Mouse (Mus musculus): Measurements from ENCODE around the gene Pde2a. TPM values are rescaled to one million over a fixed set of nuclear protein-coding genes. Genes with fewer than 3 reads are reported as not detected.

Gene Pde2a
- polyA plus RNA-seq, 1 experiment from 2014 or later, result 11.5 TPM

DNA sequence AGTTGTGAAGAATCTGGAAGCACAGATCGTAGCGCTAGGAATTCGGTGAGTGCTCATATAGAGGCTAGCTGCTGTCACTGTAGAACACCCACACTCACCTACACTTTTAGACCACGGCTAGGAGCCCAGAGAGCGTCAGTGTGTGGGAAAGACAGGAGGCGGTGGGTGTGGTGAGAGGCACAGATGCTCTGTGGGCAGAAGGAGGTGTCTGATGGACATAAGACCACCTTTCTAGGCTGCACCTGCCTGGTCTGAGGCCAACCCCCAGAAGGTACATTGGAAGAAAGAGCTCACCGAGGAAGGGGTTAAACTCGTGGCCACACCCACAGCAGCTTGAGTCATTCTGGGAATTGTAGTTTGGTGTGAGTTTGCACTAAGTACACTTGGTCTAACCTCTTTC lies 5.2 kb downstream of the Pde2a start:
- Histone ChIP-seq H3K4me2 (no peak overlapping the region), H3K36me3 (no peaks in the 10 kb centered on the region), H3K9me3 (no peaks in the 10 kb centered on the region), H3K4me1 (no peaks in the 10 kb centered on the region), H3K27ac (replicated peaks) (no peak overlapping the region), H3K27me3 (replicated peaks) (peaks cover 59% of the 10 kb centered on the region), H3K4me3 (no peak overlapping the region), H3K9ac (no peak overlapping the region)
- ATAC-seq (ENCODE audit: extremely low read depth, insufficient number of reproducible peaks, low FRiP score, low TSS enrichment), result no peak
- WGBS, result 53% methylated on average over 8 of the region's 8 CpGs

GRCm38 (mm10) chr7:101427736-101428135 lies 6.2 kb downstream of the Pde2a start:
- WGBS, result 8% methylated on average over 2 of the region's 2 CpGs
- H3K27me3 ChIP-seq (replicated peaks), result peaks cover 58% of the 10 kb centered on the region
- H3K9ac ChIP-seq, result no peak overlapping the region

GRCm38 (mm10) chr7:101435038-101435437 lies 13.5 kb downstream of the Pde2a start:
- Histone ChIP-seq H3K27ac (replicated peaks) (no peak overlapping the region), H3K27me3 (replicated peaks) (peaks cover 26% of the 10 kb centered on the region; the same call in 1 of the 2 replicates), H3K4me1 (no peaks in the 10 kb centered on the region), H3K4me2 (no peak overlapping the region), H3K4me3 (no peak overlapping the region), H3K36me3 (no peaks in the 10 kb centered on the region), H3K9me3 (no peaks in the 10 kb centered on the region), H3K9ac (no peak overlapping the region)
- no peak for ATAC-seq (ENCODE audit: extremely low read depth, insufficient number of reproducible peaks, low FRiP score, low TSS enrichment)
- WGBS, result 57% methylated on average over 6 of the region's 6 CpGs

More at GRCm38 (mm10) chr7:101427736-101428135, 6.2 kb downstream of the Pde2a start:
- Histone ChIP-seq H3K4me1 (no peaks in the 10 kb centered on the region), H3K4me2 (no peak overlapping the region), H3K9me3 (no peaks in the 10 kb centered on the region), H3K36me3 (no peaks in the 10 kb centered on the region), H3K4me3 (no peak overlapping the region), H3K27ac (replicated peaks) (no peak overlapping the region)
- ATAC-seq (ENCODE audit: extremely low read depth, insufficient number of reproducible peaks, low FRiP score, low TSS enrichment), result no peak

- no peak overlapping the region for H3K9ac ChIP-seq
- H3K9me3 ChIP-seq, result no peaks in the 10 kb centered on the region
- no peak for ATAC-seq (ENCODE audit: extremely low read depth, insufficient number of reproducible peaks, low FRiP score, low TSS enrichment)
- H3K36me3 ChIP-seq, result no peaks in the 10 kb centered on the region
- no peak overlapping the region for H3K4me2 ChIP-seq
- H3K27ac ChIP-seq (replicated peaks), result no peak overlapping the region
- 9% methylated on average over 1 of the region's 1 CpGs for whole genome bisulfite sequencing
- peaks cover 38% of the 10 kb centered on the region for H3K27me3 ChIP-seq (replicated peaks)
- H3K4me3 ChIP-seq, result no peak overlapping the region
- no peaks in the 10 kb centered on the region for H3K4me1 ChIP-seq
These were observed 16.4 kb downstream of the Pde2a start for GRCm38 (mm10) chr7:101437876-101438275.

DNA sequence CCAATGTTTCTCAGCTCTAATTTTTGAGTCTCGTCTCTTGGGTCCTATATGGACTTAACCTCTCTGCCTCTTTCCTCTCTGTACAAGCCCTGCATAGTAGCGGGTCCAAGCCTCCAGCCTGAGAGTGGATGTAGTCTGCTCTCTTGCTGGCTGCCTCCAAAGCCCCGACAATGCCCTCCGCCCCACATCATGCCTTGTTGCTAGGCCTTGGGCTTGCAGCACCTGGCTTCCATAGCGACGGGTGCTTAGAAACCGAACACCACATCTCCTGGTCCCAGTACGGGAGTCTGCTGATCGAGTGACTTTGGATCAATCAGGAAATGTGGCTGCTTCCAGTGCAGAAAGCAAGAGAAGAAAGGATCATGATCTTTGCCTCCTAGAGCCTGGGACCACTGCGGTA lies 21.6 kb downstream of the Pde2a start:
- H3K4me3 ChIP-seq, result no peak overlapping the region
- H3K36me3 ChIP-seq, result no peaks in the 10 kb centered on the region
- no peaks in the 10 kb centered on the region for H3K4me1 ChIP-seq
- ATAC-seq (ENCODE audit: extremely low read depth, insufficient number of reproducible peaks, low FRiP score, low TSS enrichment), result no peak
- H3K9ac ChIP-seq, result no peak overlapping the region
- H3K4me2 ChIP-seq, result no peak overlapping the region
- peaks cover 64% of the 10 kb centered on the region for H3K27me3 ChIP-seq (replicated peaks)
- 64% methylated on average over 10 of the region's 10 CpGs for WGBS
- H3K27ac ChIP-seq (replicated peaks), result no peak overlapping the region
- no peaks in the 10 kb centered on the region for H3K9me3 ChIP-seq

DNA sequence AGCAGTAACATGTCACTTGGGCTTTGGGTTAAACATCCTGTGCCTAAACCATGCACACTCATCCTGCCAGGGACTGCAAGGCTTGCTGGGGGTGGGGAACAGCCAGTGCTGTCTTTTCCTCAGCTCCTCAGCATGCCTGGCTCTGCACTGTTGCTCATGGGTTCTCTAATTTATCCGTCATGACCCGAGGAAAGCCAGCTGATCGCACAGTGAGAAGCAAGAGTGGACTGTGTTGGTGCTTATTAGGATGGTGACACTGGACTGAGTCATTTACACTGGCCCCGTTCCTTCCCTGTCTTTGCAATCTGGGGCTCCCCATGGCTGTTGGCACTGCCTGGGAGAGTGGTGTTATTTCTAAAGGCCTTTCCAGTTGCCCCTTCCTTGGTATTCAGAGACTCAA lies 22.7 kb downstream of the Pde2a start:
- Histone ChIP-seq H3K36me3 (no peaks in the 10 kb centered on the region), H3K27me3 (replicated peaks) (peaks cover 72% of the 10 kb centered on the region), H3K4me3 (no peak overlapping the region), H3K4me1 (no peaks in the 10 kb centered on the region), H3K9ac (no peak overlapping the region), H3K27ac (replicated peaks) (no peak overlapping the region), H3K9me3 (no peaks in the 10 kb centered on the region), H3K4me2 (no peak overlapping the region)
- ATAC-seq (ENCODE audit: extremely low read depth, insufficient number of reproducible peaks, low FRiP score, low TSS enrichment), result no peak
- 80% methylated on average over 4 of the region's 4 CpGs for WGBS

DNA sequence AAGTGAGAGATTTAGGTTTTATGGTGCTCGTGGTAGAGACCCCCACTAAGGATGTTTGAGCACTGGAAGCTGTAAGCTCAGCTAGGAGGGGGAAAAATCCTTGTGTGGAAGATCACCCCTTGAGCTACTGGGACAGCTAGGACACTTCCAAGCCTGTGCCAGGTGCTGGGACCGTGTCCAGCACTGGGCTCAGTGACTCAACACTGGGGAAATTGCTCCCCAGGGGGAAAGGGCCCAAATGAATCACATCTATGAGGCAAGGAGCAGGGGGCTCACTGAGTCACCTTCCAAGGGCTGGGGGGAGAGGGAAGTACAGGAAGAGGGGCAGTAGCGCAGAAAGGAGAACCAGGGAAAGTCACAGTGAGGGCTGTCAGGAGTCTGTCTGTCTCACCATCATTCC lies 28.4 kb downstream of the Pde2a start:
- Histone ChIP-seq H3K36me3 (no peaks in the 10 kb centered on the region), H3K9ac (no peak overlapping the region), H3K9me3 (no peaks in the 10 kb centered on the region), H3K27ac (replicated peaks) (no peak overlapping the region), H3K4me2 (no peak overlapping the region), H3K4me1 (peaks cover 9% of the 10 kb centered on the region), H3K4me3 (no peak overlapping the region), H3K27me3 (replicated peaks) (peaks cover 75% of the 10 kb centered on the region)
- ATAC-seq (ENCODE audit: extremely low read depth, insufficient number of reproducible peaks, low FRiP score, low TSS enrichment), result no peak
- 33% methylated on average over 3 of the region's 3 CpGs for WGBS

- Histone ChIP-seq H3K4me1 (peaks cover 9% of the 10 kb centered on the region), H3K27me3 (replicated peaks) (peaks cover 75% of the 10 kb centered on the region), H3K9ac (peak overlapping the region; percentile 73), H3K4me2 (peak overlapping the region; percentile 96), H3K4me3 (peak overlapping the region; percentile 68), H3K27ac (replicated peaks) (no peak overlapping the region), H3K9me3 (no peaks in the 10 kb centered on the region), H3K36me3 (no peaks in the 10 kb centered on the region)
- peak; percentile 28; the same call in 1 of the 2 replicates for ATAC-seq (ENCODE audit: extremely low read depth, insufficient number of reproducible peaks, low FRiP score, low TSS enrichment)
- WGBS, result under 1% methylated on average over 61 of the region's 68 CpGs
These were observed 29.2 kb downstream of the Pde2a start for GRCm38 (mm10) chr7:101450422-101451401.

GRCm38 (mm10) chr7:101452669-101453068 lies 31.2 kb downstream of the Pde2a start:
- peak overlapping the region; percentile 68; the same call in 1 of the 2 replicates for H3K4me3 ChIP-seq
- 76% methylated on average over 3 of the region's 3 CpGs for WGBS
- H3K9me3 ChIP-seq, result no peaks in the 10 kb centered on the region
- no peak for ATAC-seq (ENCODE audit: extremely low read depth, insufficient number of reproducible peaks, low FRiP score, low TSS enrichment)
- H3K36me3 ChIP-seq, result no peaks in the 10 kb centered on the region
- no peak overlapping the region for H3K27ac ChIP-seq (replicated peaks)
- H3K4me2 ChIP-seq, result peak overlapping the region; percentile 96
- H3K27me3 ChIP-seq (replicated peaks), result peaks cover 84% of the 10 kb centered on the region
- H3K9ac ChIP-seq, result no peak overlapping the region
- H3K4me1 ChIP-seq, result peaks cover 13% of the 10 kb centered on the region

GRCm38 (mm10) chr7:101453296-101453695 lies 31.8 kb downstream of the Pde2a start:
- Histone ChIP-seq H3K36me3 (no peaks in the 10 kb centered on the region), H3K4me3 (0 out of 2 replicates have a peak overlapping the region, but pooled peaks have one; percentile 11)
- 78% methylated on average over 3 of the region's 3 CpGs for WGBS

GRCm38 (mm10) chr7:101453725-101454124 lies 32.2 kb downstream of the Pde2a start:
- H3K9me3 ChIP-seq, result no peaks in the 10 kb centered on the region
- H3K4me1 ChIP-seq, result peaks cover 17% of the 10 kb centered on the region
- peaks cover 83% of the 10 kb centered on the region for H3K27me3 ChIP-seq (replicated peaks)
- no peak for ATAC-seq (ENCODE audit: extremely low read depth, insufficient number of reproducible peaks, low FRiP score, low TSS enrichment)
- no peaks in the 10 kb centered on the region for H3K36me3 ChIP-seq
- no peak overlapping the region for H3K9ac ChIP-seq
- no peak overlapping the region for H3K4me3 ChIP-seq
- 34% methylated on average over 8 of the region's 8 CpGs for WGBS
- H3K27ac ChIP-seq (replicated peaks), result no peak overlapping the region
- 0 out of 2 replicates have a peak overlapping the region, but pooled peaks have one; percentile 96 for H3K4me2 ChIP-seq

More at GRCm38 (mm10) chr7:101453296-101453695, 31.8 kb downstream of the Pde2a start:
- Histone ChIP-seq H3K27ac (replicated peaks) (no peak overlapping the region), H3K9ac (no peak overlapping the region), H3K4me2 (peak overlapping the region; percentile 96; the same call in 1 of the 2 replicates), H3K4me1 (peaks cover 17% of the 10 kb centered on the region), H3K27me3 (replicated peaks) (peaks cover 83% of the 10 kb centered on the region), H3K9me3 (no peaks in the 10 kb centered on the region)
- no peak for ATAC-seq (ENCODE audit: extremely low read depth, insufficient number of reproducible peaks, low FRiP score, low TSS enrichment)

Data from heart, embryonic 13.5 days (tissue).